Mouse (Mus musculus): ENCODE results near the gene Vgll4.

GRCm38 (mm10) chr6:114936297-114936940, 33.4 kb downstream of the Vgll4 start:
- TF ChIP-seq CTCF (IDR thresholded peaks at IDR 0.05; ENCODE audit: low read depth, low read length) (no peak), POLR2A (IDR thresholded peaks at IDR 0.05; ENCODE audit: extremely low read depth, insufficient read depth, low read length) (no peak)

Data from liver, adult 2 months (tissue).